Mouse (Mus musculus): ENCODE measurements around the gene Trim31. TPM values are rescaled to one million over a fixed set of nuclear protein-coding genes. Genes with fewer than 3 reads are reported as not detected.
A peak's percentile ranks its signal among the peaks of the same experiment; 100 is the strongest.

The Trim31 gene
- polyA plus RNA-seq, 1 experiment = not detected

GRCm38 (mm10) chr17:36900691-36901090 is 2.8 kb downstream of the Trim31 start:
- Histone ChIP-seq H3K36me3 (ENCODE audit: control insufficient read depth, insufficient read depth) (no peaks in the 10 kb centered on the region), H3ac (ENCODE audit: control insufficient read depth, insufficient read length) (no peak overlapping the region), H3K4me3 (no peak overlapping the region), H3K79me2 (ENCODE audit: control insufficient read depth, insufficient read depth) (no peaks in the 10 kb centered on the region), H3K27me3 (ENCODE audit: control insufficient read depth, insufficient read depth, insufficient read length) (no peaks in the 10 kb centered on the region), H3K4me2 (ENCODE audit: low read depth) (no peak overlapping the region)
- TF ChIP-seq POLR2AphosphoS2 (IDR thresholded peaks at IDR 0.05; ENCODE audit: insufficient read length, low read depth) (no peak), E2F4 (IDR thresholded peaks at IDR 0.05; ENCODE audit: insufficient read depth) (no peak), CEBPB (IDR thresholded peaks at IDR 0.05; ENCODE audit: insufficient read depth, poor library complexity, severe bottlenecking) (no peak)

- Histone ChIP-seq H3K27me3 (ENCODE audit: control insufficient read depth, insufficient read depth, insufficient read length) (peaks cover 4% of the 10 kb centered on the region), H3K4me2 (ENCODE audit: low read depth) (no peak overlapping the region), H3K79me2 (ENCODE audit: control insufficient read depth, insufficient read depth) (no peaks in the 10 kb centered on the region), H3K4me3 (no peak overlapping the region), H3K36me3 (ENCODE audit: control insufficient read depth, insufficient read depth) (no peaks in the 10 kb centered on the region), H3ac (ENCODE audit: control insufficient read depth, insufficient read length) (no peak overlapping the region)
- TF ChIP-seq MYOG (IDR thresholded peaks at IDR 0.05; ENCODE audit: control insufficient read depth in 1 of 3, insufficient read depth in 1 of 3, insufficient read length in 2 of 3, low read depth in 2 of 3) (no peak), TCF3 (IDR thresholded peaks at IDR 0.05; ENCODE audit: insufficient read length, low read depth) (no peak), SRF (IDR thresholded peaks at IDR 0.05; ENCODE audit: control insufficient read depth, insufficient read length, low read depth) (no peak), MAX (IDR thresholded peaks at IDR 0.05; ENCODE audit: low read depth) (no peak), USF1 (IDR thresholded peaks at IDR 0.05; ENCODE audit: low read depth) (no peak), POLR2AphosphoS2 (IDR thresholded peaks at IDR 0.05; ENCODE audit: insufficient read length, low read depth) (no peak), POLR2A (IDR thresholded peaks at IDR 0.05; ENCODE audit: insufficient read length, low read depth) (no peak)
Measured at GRCm38 (mm10) chr17:36903651-36904050, 5.7 kb downstream of the Trim31 start.

GRCm38 (mm10) chr17:36908235-36908634 is 10.3 kb downstream of the Trim31 start:
- no peaks in the 10 kb centered on the region for H3K79me2 ChIP-seq (ENCODE audit: control insufficient read depth, insufficient read depth)
- no peak overlapping the region for H3K4me3 ChIP-seq
- no peaks in the 10 kb centered on the region for H3K36me3 ChIP-seq (ENCODE audit: control insufficient read depth, insufficient read depth)
- TF ChIP-seq REST (IDR thresholded peaks at IDR 0.05; ENCODE audit: insufficient read depth, insufficient read length) = no peak
- no peak for TF ChIP-seq POLR2A (IDR thresholded peaks at IDR 0.05; ENCODE audit: insufficient read length, low read depth)
- no peak for TF ChIP-seq TCF3 (IDR thresholded peaks at IDR 0.05; ENCODE audit: insufficient read length, low read depth)
- TF ChIP-seq CEBPB (IDR thresholded peaks at IDR 0.05; ENCODE audit: insufficient read depth, poor library complexity, severe bottlenecking) = no peak
- no peak for TF ChIP-seq USF1 (IDR thresholded peaks at IDR 0.05; ENCODE audit: low read depth)
- no peak for TF ChIP-seq MYOG (IDR thresholded peaks at IDR 0.05; ENCODE audit: control insufficient read depth in 1 of 3, insufficient read depth in 1 of 3, insufficient read length in 2 of 3, low read depth in 2 of 3)
- TF ChIP-seq E2F4 (IDR thresholded peaks at IDR 0.05; ENCODE audit: insufficient read depth) = no peak
- no peak for TF ChIP-seq TCF12 (IDR thresholded peaks at IDR 0.05; ENCODE audit: insufficient read depth, poor library complexity, severe bottlenecking)
- no peak for TF ChIP-seq MAX (IDR thresholded peaks at IDR 0.05; ENCODE audit: low read depth)
- no peak for TF ChIP-seq SRF (IDR thresholded peaks at IDR 0.05; ENCODE audit: control insufficient read depth, insufficient read length, low read depth)
- no peak for TF ChIP-seq POLR2AphosphoS2 (IDR thresholded peaks at IDR 0.05; ENCODE audit: insufficient read length, low read depth)
- no peak for TF ChIP-seq MYOD1 (IDR thresholded peaks at IDR 0.05; ENCODE audit: control insufficient read depth in 1 of 3, insufficient read length in 2 of 3, low read depth in 2 of 3)
- no peak overlapping the region for H3ac ChIP-seq (ENCODE audit: control insufficient read depth, insufficient read length)
- H3K4me2 ChIP-seq (ENCODE audit: low read depth) = no peak overlapping the region
- peaks cover 15% of the 10 kb centered on the region for H3K27me3 ChIP-seq (ENCODE audit: control insufficient read depth, insufficient read depth, insufficient read length)

DNA sequence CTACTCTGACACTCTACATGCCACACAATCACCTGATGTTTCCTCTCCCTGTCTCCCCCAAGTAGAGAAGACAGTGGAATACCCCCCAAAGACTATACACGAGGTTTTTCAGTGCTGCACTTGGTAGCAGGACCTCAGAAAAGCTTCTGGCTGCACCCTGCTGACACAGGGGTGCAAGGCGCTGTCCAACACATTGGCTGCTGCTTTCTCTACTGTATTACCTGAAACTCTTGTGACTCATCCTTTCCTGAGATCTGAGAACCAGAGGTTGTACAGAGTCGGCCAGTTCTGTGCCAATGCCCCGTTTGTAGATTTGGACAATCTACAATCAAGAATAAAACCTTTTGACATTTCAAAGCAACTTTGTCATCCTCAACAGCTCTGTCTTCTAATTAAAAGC is 11.9 kb downstream of the Trim31 start:
- Histone ChIP-seq H3K27me3 (ENCODE audit: control insufficient read depth, insufficient read depth, insufficient read length) (peaks cover 15% of the 10 kb centered on the region), H3ac (ENCODE audit: control insufficient read depth, insufficient read length) (no peak overlapping the region), H3K4me3 (no peak overlapping the region), H3K4me2 (ENCODE audit: low read depth) (no peak overlapping the region), H3K36me3 (ENCODE audit: control insufficient read depth, insufficient read depth) (no peaks in the 10 kb centered on the region), H3K79me2 (ENCODE audit: control insufficient read depth, insufficient read depth) (no peaks in the 10 kb centered on the region)
- peak; percentile 57 for TF ChIP-seq REST (IDR thresholded peaks at IDR 0.05; ENCODE audit: insufficient read depth, insufficient read length)
- no peak for TF ChIP-seq TCF3 (IDR thresholded peaks at IDR 0.05; ENCODE audit: insufficient read length, low read depth)

GRCm38 (mm10) chr17:36912031-36912430 is 14.1 kb downstream of the Trim31 start:
- Histone ChIP-seq H3ac (ENCODE audit: control insufficient read depth, insufficient read length) (no peak overlapping the region), H3K4me3 (no peak overlapping the region), H3K36me3 (ENCODE audit: control insufficient read depth, insufficient read depth) (no peaks in the 10 kb centered on the region), H3K79me2 (ENCODE audit: control insufficient read depth, insufficient read depth) (no peaks in the 10 kb centered on the region), H3K4me2 (ENCODE audit: low read depth) (no peak overlapping the region), H3K27me3 (ENCODE audit: control insufficient read depth, insufficient read depth, insufficient read length) (peaks cover 15% of the 10 kb centered on the region)
- TF ChIP-seq USF1 (IDR thresholded peaks at IDR 0.05; ENCODE audit: low read depth) = no peak

DNA sequence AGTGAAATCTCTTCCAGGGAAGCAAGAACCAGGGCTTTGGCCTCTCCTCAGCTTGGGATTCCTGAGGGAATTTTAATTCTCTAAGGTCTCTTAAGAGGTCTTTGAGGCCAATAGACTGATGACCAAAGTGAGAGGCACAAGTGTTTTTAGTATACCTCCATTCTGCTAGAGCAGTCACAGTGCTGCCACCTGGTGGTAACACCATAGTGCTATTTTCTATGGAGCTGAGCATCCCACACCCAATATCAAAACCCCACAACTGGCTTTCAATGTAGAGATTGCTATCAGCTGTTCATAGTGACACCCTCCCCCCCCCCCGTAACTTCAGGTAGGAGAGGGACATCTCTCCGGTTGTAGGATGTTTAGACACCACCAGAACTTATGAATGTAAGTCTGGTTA is 16.2 kb downstream of the Trim31 start:
- H3K36me3 ChIP-seq (ENCODE audit: control insufficient read depth, insufficient read depth) = no peaks in the 10 kb centered on the region
- TF ChIP-seq TCF12 (IDR thresholded peaks at IDR 0.05; ENCODE audit: insufficient read depth, poor library complexity, severe bottlenecking) (no peak), E2F4 (IDR thresholded peaks at IDR 0.05; ENCODE audit: insufficient read depth) (no peak), SRF (IDR thresholded peaks at IDR 0.05; ENCODE audit: control insufficient read depth, insufficient read length, low read depth) (no peak), MYOG (IDR thresholded peaks at IDR 0.05; ENCODE audit: control insufficient read depth in 1 of 3, insufficient read depth in 1 of 3, insufficient read length in 2 of 3, low read depth in 2 of 3) (no peak), POLR2AphosphoS2 (IDR thresholded peaks at IDR 0.05; ENCODE audit: insufficient read length, low read depth) (no peak), POLR2A (IDR thresholded peaks at IDR 0.05; ENCODE audit: insufficient read length, low read depth) (no peak), CEBPB (IDR thresholded peaks at IDR 0.05; ENCODE audit: insufficient read depth, poor library complexity, severe bottlenecking) (no peak), TCF3 (IDR thresholded peaks at IDR 0.05; ENCODE audit: insufficient read length, low read depth) (no peak), MYOD1 (IDR thresholded peaks at IDR 0.05; ENCODE audit: control insufficient read depth in 1 of 3, insufficient read length in 2 of 3, low read depth in 2 of 3) (no peak), MAX (IDR thresholded peaks at IDR 0.05; ENCODE audit: low read depth) (no peak), REST (IDR thresholded peaks at IDR 0.05; ENCODE audit: insufficient read depth, insufficient read length) (no peak), USF1 (IDR thresholded peaks at IDR 0.05; ENCODE audit: low read depth) (no peak)
- peaks cover 11% of the 10 kb centered on the region for H3K27me3 ChIP-seq (ENCODE audit: control insufficient read depth, insufficient read depth, insufficient read length)
- no peak overlapping the region for H3ac ChIP-seq (ENCODE audit: control insufficient read depth, insufficient read length)
- no peak overlapping the region for H3K4me3 ChIP-seq
- no peak overlapping the region for H3K4me2 ChIP-seq (ENCODE audit: low read depth)
- no peaks in the 10 kb centered on the region for H3K79me2 ChIP-seq (ENCODE audit: control insufficient read depth, insufficient read depth)

Measured in myocyte (in vitro differentiated cells).